ENCODE assay signal across 12 mouse cellular contexts in genomic region chr2:38394977-38395868, GRCm38 (mm10). TPM values are rescaled to one million over a fixed set of nuclear protein-coding genes. Genes with fewer than 3 reads are reported as not detected.
DNase-seq lines count a peak whose midpoint lies in the region; ATAC-seq and TF ChIP-seq lines count a peak whose summit lies in the region.
"Had no signal": no experiment of that assay in that cellular context is flagged by ENCODE, and none has a peak within 500 bp of the region (broad histone marks: within the 10 kb centered on the region; RNA-seq: fewer than 3 reads in every experiment).

No protein-coding gene starts in this region.

- intact Hi-C loops in heart, postnatal 10 days (cut with DNase I), result no loop called here

- WGBS in hindbrain, embryonic 15.5 days, result 57% methylated on average over 17 of the region's 17 CpGs
- 41% methylated on average over 17 of the region's 17 CpGs for WGBS in midbrain, postnatal 0 days
- WGBS in intestine, postnatal 0 days, result 63% methylated on average over 17 of the region's 17 CpGs

- no peak overlapping the region for H3K27ac ChIP-seq in hindbrain, embryonic 15.5 days (replicated peaks)
- H3K27ac ChIP-seq in midbrain, postnatal 0 days (ENCODE audit: low read depth, low read length), result no peak overlapping the region
- no peak overlapping the region for H3K27ac ChIP-seq in intestine, postnatal 0 days (ENCODE audit: low read depth, low read length)
- H3K27ac ChIP-seq: neural tube, embryonic 12.5 days had no signal

- H3K27me3 ChIP-seq in hindbrain, embryonic 15.5 days, result no peaks in the 10 kb centered on the region
- H3K27me3 ChIP-seq in midbrain, postnatal 0 days (ENCODE audit: insufficient read depth, low read length), result no peaks in the 10 kb centered on the region
- H3K27me3 ChIP-seq in intestine, postnatal 0 days (replicated peaks; ENCODE audit: control insufficient read depth, insufficient read depth, low read length), result no peaks in the 10 kb centered on the region
- H3K27me3 ChIP-seq: CH12.LX; neural tube, embryonic 12.5 days had no signal

- no peaks in the 10 kb centered on the region for H3K9me3 ChIP-seq in hindbrain, embryonic 15.5 days
- H3K9me3 ChIP-seq in midbrain, postnatal 0 days (ENCODE audit: low read length), result no peaks in the 10 kb centered on the region
- no peaks in the 10 kb centered on the region for H3K9me3 ChIP-seq in intestine, postnatal 0 days (ENCODE audit: control insufficient read depth)
- H3K9me3 ChIP-seq: neural tube, embryonic 12.5 days had no signal

- peak; percentile 55; the same call in 1 of the 2 replicates for ATAC-seq in hindbrain, embryonic 15.5 days (ENCODE audit: low FRiP score, low read depth)
- ATAC-seq in midbrain, postnatal 0 days (ENCODE audit: low FRiP score), result peak; percentile 67; the same call in 1 of the 2 replicates
- no peak for ATAC-seq in intestine, postnatal 0 days

- no peak overlapping the region for H3K9ac ChIP-seq in hindbrain, embryonic 15.5 days
- no peak overlapping the region for H3K9ac ChIP-seq in midbrain, postnatal 0 days (replicated peaks; ENCODE audit: low read length, poor library complexity, severe bottlenecking)
- no peak overlapping the region for H3K9ac ChIP-seq in intestine, postnatal 0 days (ENCODE audit: low read depth, low read length)
- H3K9ac ChIP-seq: neural tube, embryonic 12.5 days had no signal

- H3K36me3 ChIP-seq in hindbrain, embryonic 15.5 days, result no peaks in the 10 kb centered on the region
- H3K36me3 ChIP-seq in midbrain, postnatal 0 days (ENCODE audit: insufficient read depth, low read length), result no peaks in the 10 kb centered on the region
- no peaks in the 10 kb centered on the region for H3K36me3 ChIP-seq in intestine, postnatal 0 days (ENCODE audit: control insufficient read depth, insufficient read depth)
- H3K36me3 ChIP-seq: neural tube, embryonic 12.5 days had no signal

- no peak for TF ChIP-seq CTCF in midbrain, postnatal 0 days (IDR thresholded peaks at IDR 0.05)
- no peak for TF ChIP-seq CTCF in intestine, postnatal 0 days (IDR thresholded peaks at IDR 0.05; ENCODE audit: low read depth)

- DNase-seq in heart, postnatal 10 days, result peak; percentile 8 to 41
- DNase-seq in heart, adult 9 months (ENCODE audit: low spot score in 2 of 2), result no peak
- DNase-seq in adipocyte (ENCODE audit: low spot score), result peak; percentile 10
- peak; percentile 71 for DNase-seq in midbrain, postnatal 0 days (ENCODE audit: low spot score)
- no peak for DNase-seq in spleen, postnatal 4 days (ENCODE audit: low spot score in 2 of 2)
- DNase-seq in kidney, adult 8-10 months, result no peak
- DNase-seq: adrenal gland, postnatal 36 days; heart, postnatal 14 days had no signal

- no peak overlapping the region for H3K4me2 ChIP-seq in hindbrain, embryonic 15.5 days
- H3K4me2 ChIP-seq in midbrain, postnatal 0 days (ENCODE audit: low read depth, low read length, poor library complexity, severe bottlenecking), result no peak overlapping the region
- H3K4me2 ChIP-seq in intestine, postnatal 0 days (replicated peaks; ENCODE audit: low read depth), result no peak overlapping the region
- H3K4me2 ChIP-seq: neural tube, embryonic 12.5 days had no signal

- H3K4me3 ChIP-seq in hindbrain, embryonic 15.5 days, result no peak overlapping the region
- no peak overlapping the region for H3K4me3 ChIP-seq in midbrain, postnatal 0 days (ENCODE audit: low read depth, low read length)
- no peak overlapping the region for H3K4me3 ChIP-seq in intestine, postnatal 0 days (ENCODE audit: low read depth, low read length)
- H3K4me3 ChIP-seq: neural tube, embryonic 12.5 days had no signal

- H3K4me1 ChIP-seq in hindbrain, embryonic 15.5 days (replicated peaks), result no peaks in the 10 kb centered on the region
- H3K4me1 ChIP-seq in midbrain, postnatal 0 days (ENCODE audit: insufficient read depth, low read length), result no peaks in the 10 kb centered on the region
- H3K4me1 ChIP-seq in intestine, postnatal 0 days (replicated peaks; ENCODE audit: control insufficient read depth, insufficient read depth, low read length), result no peaks in the 10 kb centered on the region
- H3K4me1 ChIP-seq: neural tube, embryonic 12.5 days had no signal

RNA-seq across cellular contexts. Expression of gene Lhx2, which starts 56.1 kb away (rescaled TPM):
- under 1 TPM in 1 of 2 experiments, not detected in 1; 0.15 TPM for total RNA-seq in heart, postnatal 10 days (2021)
- 12.3 and 63.3 TPM in 2 replicates for polyA plus RNA-seq in hindbrain, embryonic 15.5 days (2015; fragmentation: Nextera tagmentation; extraction: Ambion mirVana)
- 77.5 and 90.1 TPM in 2 replicates for total RNA-seq in midbrain, postnatal 0 days (2014; rRNA removed)
- polyA plus RNA-seq in midbrain, postnatal 0 days (2015; fragmentation: Nextera tagmentation; extraction: Ambion mirVana), result 22.1 and 23.8 TPM in 2 replicates
- polyA plus RNA-seq in intestine, postnatal 0 days (2015; fragmentation: Nextera tagmentation; extraction: Ambion mirVana), result not detected in 2 replicates
- total RNA-seq: adrenal gland, postnatal 36 days had no signal

Comparison
In these comparisons a context has a peak if more than half of its experiments do, and no peak if none do; other contexts are left out.
1. DNase-seq: peak in heart, postnatal 10 days (2 of 2), adipocyte (single experiment) and midbrain, postnatal 0 days (single experiment); none in heart, adult 9 months (0 of 2), spleen, postnatal 4 days (0 of 2) and kidney, adult 8-10 months (0 of 2).
2. RNA of gene Lhx2, which starts 56.1 kb away (polyA plus RNA-seq): 22.1 to 23.8 TPM in midbrain, postnatal 0 days and 12.3 to 63.3 TPM in hindbrain, embryonic 15.5 days; not detected in intestine, postnatal 0 days; every median in the first group is over 10 times any median in the second.